Mouse (Mus musculus) heart, embryonic 13.5 days (tissue): ENCODE results near the gene Odaph. TPM values are rescaled to one million over a fixed set of nuclear protein-coding genes. Genes with fewer than 3 reads are reported as not detected.
"Not testable (repeated sequence)": the region's sequence is repeated elsewhere in the genome, so short reads cannot be mapped to it uniquely, and the experiment has no call there.

ENCODE experiments used
- ATAC-seq: fragments of 200-750 bp; cut with Nextera tagmentation; 2 replicates; pipeline ENCODE4 v1.8.0; 2017; ENCODE audit warnings: moderate TSS enrichment; ENCODE audit not compliant: insufficient number of reproducible peaks, low FRiP score, low TSS enrichment; ENCODE audit errors: extremely low read depth
- H3K27ac ChIP-seq: fragments of 300-500 bp; sonication (generic); replicated peaks from 2 replicates; pipeline ENCODE4 v1.5.1; 2015; ENCODE audit warnings: moderate library complexity, mild to moderate bottlenecking, inconsistent platforms
- H3K27me3 ChIP-seq: fragments of 300-500 bp; sonication (generic); replicated peaks from 2 replicates; pipeline ENCODE4 v1.6.1; 2015; ENCODE audit warnings: mild to moderate bottlenecking, inconsistent platforms
- H3K36me3 ChIP-seq: fragments of 300-500 bp; sonication (generic); 2 replicates; pipeline ENCODE4 v1.6.1; 2015; ENCODE audit warnings: mild to moderate bottlenecking, inconsistent platforms
- H3K4me1 ChIP-seq: fragments of 300-500 bp; sonication (generic); 2 replicates; pipeline ENCODE4 v1.6.1; 2015; ENCODE audit warnings: inconsistent platforms
- H3K4me2 ChIP-seq: fragments of 300-500 bp; sonication (generic); 2 replicates; pipeline ENCODE4 v1.6.1; 2015; ENCODE audit warnings: inconsistent platforms, mild to moderate bottlenecking, moderate library complexity
- H3K4me3 ChIP-seq: fragments of 300-500 bp; sonication (generic); 2 replicates; pipeline ENCODE4 v1.5.1; 2015; ENCODE audit warnings: moderate library complexity, mild to moderate bottlenecking, inconsistent platforms
- H3K9ac ChIP-seq: fragments of 300-500 bp; sonication (generic); 2 replicates; pipeline ENCODE4 v1.6.1; 2015; ENCODE audit warnings: inconsistent platforms, mild to moderate bottlenecking, moderate library complexity
- H3K9me3 ChIP-seq: fragments of 300-500 bp; sonication (generic); 2 replicates; pipeline ENCODE4 v1.6.1; 2016; ENCODE audit warnings: inconsistent platforms
- WGBS: fragments of 180-500 bp; shearing (Covaris S2); methylation state at CpG from one replicate; pipeline ENCODE4 v1.1.7; 2015; ENCODE audit warnings: mixed read lengths; 5-methylcytosine and 5-hydroxymethylcytosine counted together
- polyA plus RNA-seq: library from polyadenylated mRNA; unstranded; fragments of >200 nt; fragmentation: Nextera tagmentation; extraction: Ambion mirVana; gene quantifications from 2 replicates; pipeline ENCODE4 v1.2.1, GENCODE M21; 2015

The Odaph gene
- not detected in 2 replicates for polyA plus RNA-seq

DNA sequence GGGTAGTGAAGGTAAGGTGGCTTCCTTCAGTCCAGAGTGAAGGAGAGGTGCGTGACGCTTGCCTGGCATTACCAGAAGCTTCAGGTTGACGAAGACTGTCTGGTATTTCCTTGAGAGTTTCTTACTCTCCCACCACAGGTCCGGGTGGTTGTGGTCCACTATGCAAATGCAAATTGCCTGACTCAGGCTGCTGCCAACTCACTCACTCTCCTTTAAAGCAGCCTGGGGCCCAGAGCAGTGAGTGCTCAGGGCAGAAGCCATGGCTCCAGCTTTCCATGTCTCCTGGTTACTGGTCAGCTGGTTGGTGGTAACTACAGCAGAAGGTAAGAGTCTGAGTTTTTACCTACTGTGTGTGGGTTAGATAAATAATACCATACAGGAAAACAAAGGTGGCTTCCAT is at the start of gene Odaph:
TSS of gene Odaph (plus strand) at position 240 of the 400 bp plus-strand sequence.
- ATAC-seq = no peak
- Histone ChIP-seq H3K9me3 (no peaks in the 10 kb centered on the region), H3K27ac (no peak within 1 kb of the TSS), H3K36me3 (no peaks in the 10 kb centered on the region), H3K4me1 (no peaks in the 10 kb centered on the region), H3K9ac (no peak within 1 kb of the TSS), H3K4me3 (no peak within 1 kb of the TSS), H3K27me3 (no peaks in the 10 kb centered on the region), H3K4me2 (no peak within 1 kb of the TSS)
- WGBS = 67% methylated on average over 4 of the region's 4 CpGs

- not testable (repeated sequence) for H3K4me3 ChIP-seq, H3K9ac ChIP-seq, H3K4me1 ChIP-seq, ATAC-seq, H3K9me3 ChIP-seq, H3K27me3 ChIP-seq, H3K27ac ChIP-seq, H3K4me2 ChIP-seq
- 73% methylated on average over 1 of the region's 1 CpGs for WGBS
- peaks cover 49% of the 10 kb centered on the region for H3K36me3 ChIP-seq
Observed at GRCm38 (mm10) chr5:91945609-91946008, 41.7 kb upstream of the Odaph start.

- Histone ChIP-seq H3K9ac (no peak overlapping the region), H3K27ac (no peak overlapping the region), H3K36me3 (peaks cover 59% of the 10 kb centered on the region), H3K27me3 (no peaks in the 10 kb centered on the region), H3K4me3 (no peak overlapping the region), H3K4me2 (no peak overlapping the region), H3K4me1 (peaks cover 7% of the 10 kb centered on the region; the same call in 1 of the 2 replicates), H3K9me3 (no peaks in the 10 kb centered on the region)
- 96% methylated on average over 4 of the region's 4 CpGs for WGBS
- no peak for ATAC-seq
Observed at GRCm38 (mm10) chr5:91947008-91947407, 40.3 kb upstream of the Odaph start.

DNA sequence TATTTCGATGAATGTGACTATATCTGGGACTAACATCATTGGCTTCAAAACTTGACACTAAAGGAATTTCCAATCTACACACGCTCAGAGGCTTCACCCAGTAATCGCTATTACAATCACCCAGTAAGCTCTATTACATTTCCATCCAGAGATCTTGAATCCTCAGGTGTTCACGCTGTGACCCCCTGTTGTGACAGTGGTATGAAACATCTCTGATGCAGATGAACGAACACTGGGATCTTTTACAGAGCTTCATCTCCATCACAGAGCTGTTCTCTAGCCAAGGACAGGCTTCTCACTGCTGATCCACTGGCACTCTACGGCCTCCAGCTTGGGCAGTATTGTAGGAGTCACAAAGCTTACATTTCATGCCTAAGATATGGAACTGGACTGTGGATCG is 37.8 kb upstream of the Odaph start:
- Histone ChIP-seq H3K36me3 (peaks cover 81% of the 10 kb centered on the region), H3K9ac (no peak overlapping the region), H3K4me1 (peaks cover 2% of the 10 kb centered on the region; the same call in 1 of the 2 replicates), H3K27ac (no peak overlapping the region), H3K9me3 (no peaks in the 10 kb centered on the region), H3K27me3 (no peaks in the 10 kb centered on the region), H3K4me2 (no peak overlapping the region), H3K4me3 (no peak overlapping the region)
- ATAC-seq = no peak
- 91% methylated on average over 7 of the region's 7 CpGs for WGBS

DNA sequence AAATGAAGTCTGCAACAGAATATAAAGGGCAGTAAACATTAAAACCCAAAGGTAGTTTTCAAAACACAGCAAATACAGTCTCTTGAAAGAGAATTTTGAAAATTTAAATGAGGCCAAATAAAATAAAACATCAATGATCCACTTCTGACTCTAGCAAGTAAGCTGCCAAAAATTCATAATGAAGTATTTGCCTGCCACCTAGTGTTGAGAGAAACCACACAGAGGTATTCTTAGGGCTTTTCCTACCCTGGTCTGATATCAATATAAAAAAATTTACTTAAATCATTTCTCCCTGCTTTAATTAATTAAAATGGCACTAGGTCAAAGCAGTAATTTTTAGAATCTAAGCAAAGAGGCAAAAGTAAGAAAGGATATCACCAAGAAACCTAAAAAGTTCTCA is 35.9 kb upstream of the Odaph start:
- no peaks in the 10 kb centered on the region for H3K9me3 ChIP-seq
- H3K4me3 ChIP-seq = no peak overlapping the region
- H3K4me1 ChIP-seq = no peaks in the 10 kb centered on the region
- H3K36me3 ChIP-seq = peaks cover 83% of the 10 kb centered on the region
- ATAC-seq = no peak
- H3K9ac ChIP-seq = no peak overlapping the region
- H3K4me2 ChIP-seq = no peak overlapping the region
- no peak overlapping the region for H3K27ac ChIP-seq
- H3K27me3 ChIP-seq = no peaks in the 10 kb centered on the region

DNA sequence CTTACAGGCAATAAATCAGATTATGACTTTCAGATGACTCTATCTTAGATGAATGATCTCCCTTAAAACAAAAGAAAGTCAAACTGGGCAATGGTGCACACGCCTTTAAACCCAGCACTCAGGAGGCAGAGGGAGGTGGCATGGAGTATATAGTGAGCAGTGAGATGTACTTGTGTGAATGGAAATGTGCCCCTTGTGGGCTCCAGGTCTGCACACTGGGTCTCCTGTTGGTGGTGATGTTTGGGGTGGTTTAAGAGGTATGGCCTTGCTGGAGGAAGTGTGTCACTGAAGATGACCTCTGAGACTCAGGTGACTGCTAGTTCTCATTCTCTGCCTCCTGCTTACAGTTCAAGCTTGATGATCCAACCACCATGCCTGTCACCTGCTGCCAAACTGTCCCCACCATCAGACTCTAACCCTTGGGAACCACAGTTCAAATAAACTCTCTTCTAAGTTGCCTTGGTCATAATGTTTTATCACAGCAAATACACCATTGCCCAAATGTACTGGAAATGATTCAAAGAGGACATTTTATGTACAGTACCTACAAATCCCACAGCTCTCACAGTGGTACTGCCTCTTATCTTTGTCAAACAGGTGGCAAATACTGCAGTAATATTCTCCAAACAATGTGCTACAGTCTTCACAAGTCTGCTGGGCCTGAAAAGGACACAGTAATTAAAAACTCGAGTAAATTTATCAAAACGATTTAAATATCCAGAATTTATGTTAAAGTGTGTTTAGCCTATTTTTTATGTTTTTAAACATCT is 30.1 kb upstream of the Odaph start:
- H3K4me1 ChIP-seq = peaks cover 28% of the 10 kb centered on the region
- H3K4me2 ChIP-seq = no peak overlapping the region
- 82% methylated on average over 3 of the region's 3 CpGs for WGBS
- H3K9ac ChIP-seq = no peak overlapping the region
- no peaks in the 10 kb centered on the region for H3K27me3 ChIP-seq
- H3K4me3 ChIP-seq = no peak overlapping the region
- H3K9me3 ChIP-seq = no peaks in the 10 kb centered on the region
- no peak overlapping the region for H3K27ac ChIP-seq
- ATAC-seq = no peak
- H3K36me3 ChIP-seq = peaks cover 56% of the 10 kb centered on the region

DNA sequence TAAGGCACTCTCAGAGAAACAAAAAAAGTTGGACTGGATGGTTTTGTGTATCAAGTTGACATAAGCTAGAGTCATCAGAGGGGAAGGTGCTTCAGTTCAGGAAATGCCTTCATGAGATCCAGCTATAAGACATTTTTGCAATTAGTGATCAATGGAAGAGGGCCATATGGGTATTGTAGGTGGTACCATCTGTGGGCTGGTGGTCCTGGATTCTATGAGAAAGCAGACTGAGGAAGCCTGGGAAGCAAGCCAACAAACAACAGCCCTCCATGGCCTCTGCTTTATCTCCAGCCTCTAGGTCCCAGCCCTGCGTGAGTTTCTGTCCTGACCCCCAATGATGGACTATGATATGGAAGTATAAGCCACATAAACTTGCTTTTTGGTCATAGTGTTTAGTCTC is 28.2 kb upstream of the Odaph start:
- no peaks in the 10 kb centered on the region for H3K9me3 ChIP-seq
- no peak overlapping the region for H3K4me3 ChIP-seq
- H3K27ac ChIP-seq = no peak overlapping the region
- peaks cover 36% of the 10 kb centered on the region for H3K4me1 ChIP-seq
- ATAC-seq = no peak
- H3K36me3 ChIP-seq = peaks cover 39% of the 10 kb centered on the region
- no peaks in the 10 kb centered on the region for H3K27me3 ChIP-seq
- H3K4me2 ChIP-seq = no peak overlapping the region
- H3K9ac ChIP-seq = no peak overlapping the region
- WGBS = 56% methylated on average over 1 of the region's 1 CpGs

GRCm38 (mm10) chr5:91959986-91960385 is 27.3 kb upstream of the Odaph start:
- H3K9me3 ChIP-seq = no peaks in the 10 kb centered on the region
- H3K4me2 ChIP-seq = peak overlapping the region; percentile 77
- peak overlapping the region; percentile 89; the same call in 1 of the 2 replicates for H3K9ac ChIP-seq
- H3K27me3 ChIP-seq = no peaks in the 10 kb centered on the region
- peak overlapping the region; percentile 71; the same call in 1 of the 2 replicates for H3K27ac ChIP-seq
- peaks cover 39% of the 10 kb centered on the region for H3K4me1 ChIP-seq
- no peak for ATAC-seq
- peak overlapping the region; percentile 88 for H3K4me3 ChIP-seq
- peaks cover 32% of the 10 kb centered on the region for H3K36me3 ChIP-seq
- 64% methylated on average over 1 of the region's 1 CpGs for WGBS

GRCm38 (mm10) chr5:91960606-91961254 is 26.5 kb upstream of the Odaph start:
- Histone ChIP-seq H3K4me2 (peak overlapping the region; percentile 77), H3K4me1 (peaks cover 39% of the 10 kb centered on the region), H3K9me3 (no peaks in the 10 kb centered on the region), H3K27ac (peak overlapping the region; percentile 99), H3K27me3 (no peaks in the 10 kb centered on the region), H3K4me3 (peak overlapping the region; percentile 88), H3K36me3 (peaks cover 26% of the 10 kb centered on the region), H3K9ac (peak overlapping the region; percentile 89)
- no peak for ATAC-seq
- WGBS = 33% methylated on average over 3 of the region's 3 CpGs

DNA sequence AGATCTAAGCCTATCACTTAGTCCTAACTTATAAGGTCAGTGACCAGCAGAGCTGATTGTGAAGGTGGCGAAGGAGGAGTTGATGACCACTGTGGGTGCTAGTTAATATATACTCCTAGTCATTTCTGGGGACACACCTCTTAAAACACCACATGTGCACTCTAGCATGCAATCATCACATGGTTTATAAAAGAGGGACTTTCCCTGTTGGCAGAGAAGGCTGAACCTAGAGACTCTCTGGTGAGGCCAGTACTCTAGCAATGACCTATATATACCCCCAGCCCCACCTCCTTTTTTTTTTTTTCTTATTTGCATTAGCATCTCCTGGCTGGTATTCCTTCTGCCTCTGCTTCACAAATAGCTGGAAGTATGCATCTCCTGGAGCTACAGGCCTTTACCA is 25.9 kb upstream of the Odaph start:
- Histone ChIP-seq H3K27me3 (no peaks in the 10 kb centered on the region), H3K4me1 (peaks cover 39% of the 10 kb centered on the region), H3K4me2 (peak overlapping the region; percentile 77), H3K9ac (peak overlapping the region; percentile 89), H3K9me3 (no peaks in the 10 kb centered on the region), H3K4me3 (peak overlapping the region; percentile 88), H3K36me3 (peaks cover 23% of the 10 kb centered on the region), H3K27ac (peak overlapping the region; percentile 99)
- ATAC-seq = no peak
- 66% methylated on average over 1 of the region's 1 CpGs for WGBS

DNA sequence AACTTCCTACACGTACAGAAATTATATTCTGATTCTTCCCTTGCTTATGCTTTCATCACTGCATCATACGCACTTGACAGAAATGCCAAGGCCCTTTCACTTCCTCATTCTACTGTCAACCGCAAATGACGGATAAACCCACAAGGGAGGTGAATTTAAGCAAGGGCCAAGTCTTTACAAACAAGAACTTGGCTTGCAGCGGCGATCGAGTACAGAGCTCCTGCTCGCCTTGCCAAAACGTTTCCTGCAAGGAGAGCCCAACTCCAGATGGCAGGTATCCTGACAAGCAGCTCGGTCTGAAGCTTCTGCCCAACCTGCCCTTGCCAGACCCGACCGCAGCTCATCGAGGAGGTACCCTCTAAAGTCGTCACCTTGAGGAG is 25.0 kb upstream of the Odaph start:
- no peak for ATAC-seq
- peak overlapping the region; percentile 89 for H3K9ac ChIP-seq
- peak overlapping the region; percentile 77 for H3K4me2 ChIP-seq
- no peaks in the 10 kb centered on the region for H3K27me3 ChIP-seq
- H3K4me1 ChIP-seq = peaks cover 39% of the 10 kb centered on the region
- H3K27ac ChIP-seq = peak overlapping the region; percentile 99
- H3K9me3 ChIP-seq = no peaks in the 10 kb centered on the region
- H3K36me3 ChIP-seq = peaks cover 16% of the 10 kb centered on the region
- peak overlapping the region; percentile 88 for H3K4me3 ChIP-seq
- under 1% methylated on average over 14 of the region's 14 CpGs for WGBS
